Mouse (Mus musculus) limb, embryonic 15.5 days (tissue): ENCODE measurements around the gene Il2ra. TPM values are rescaled to one million over a fixed set of nuclear protein-coding genes. Genes with fewer than 3 reads are reported as not detected.

ENCODE experiments used
- polyA plus RNA-seq: library from polyadenylated mRNA; unstranded; fragments of >200 nt; fragmentation: Nextera tagmentation; extraction: Ambion mirVana; gene quantifications from 2 replicates; pipeline ENCODE4 v1.2.1, GENCODE M21; 2015

Gene Il2ra
- polyA plus RNA-seq, 1 experiment from 2014 or later: not detected

Other genes starting within 250 kb of the Il2ra start
- gene Pfkfb3, start 88.7 kb upstream of the Il2ra start, polyA plus RNA-seq: 16.8 and 18.8 TPM in 2 replicates
- gene Rbm17, start 38.7 kb upstream of the Il2ra start, polyA plus RNA-seq: 136 and 137 TPM in 2 replicates
- gene Gm17490, start 16.5 kb upstream of the Il2ra start, polyA plus RNA-seq: not detected in 2 replicates
- 4.4 and 5.1 TPM in 2 replicates for gene Il15ra, start 62.5 kb downstream of the Il2ra start, polyA plus RNA-seq
- gene Fbh1, start 134.8 kb downstream of the Il2ra start, polyA plus RNA-seq: 115 and 117 TPM in 2 replicates
- gene Ankrd16, start 135.1 kb downstream of the Il2ra start, polyA plus RNA-seq: 38.0 and 39.1 TPM in 2 replicates